Comparison of ENCODE assay signal across 8 mouse cellular contexts in the genomic region with DNA sequence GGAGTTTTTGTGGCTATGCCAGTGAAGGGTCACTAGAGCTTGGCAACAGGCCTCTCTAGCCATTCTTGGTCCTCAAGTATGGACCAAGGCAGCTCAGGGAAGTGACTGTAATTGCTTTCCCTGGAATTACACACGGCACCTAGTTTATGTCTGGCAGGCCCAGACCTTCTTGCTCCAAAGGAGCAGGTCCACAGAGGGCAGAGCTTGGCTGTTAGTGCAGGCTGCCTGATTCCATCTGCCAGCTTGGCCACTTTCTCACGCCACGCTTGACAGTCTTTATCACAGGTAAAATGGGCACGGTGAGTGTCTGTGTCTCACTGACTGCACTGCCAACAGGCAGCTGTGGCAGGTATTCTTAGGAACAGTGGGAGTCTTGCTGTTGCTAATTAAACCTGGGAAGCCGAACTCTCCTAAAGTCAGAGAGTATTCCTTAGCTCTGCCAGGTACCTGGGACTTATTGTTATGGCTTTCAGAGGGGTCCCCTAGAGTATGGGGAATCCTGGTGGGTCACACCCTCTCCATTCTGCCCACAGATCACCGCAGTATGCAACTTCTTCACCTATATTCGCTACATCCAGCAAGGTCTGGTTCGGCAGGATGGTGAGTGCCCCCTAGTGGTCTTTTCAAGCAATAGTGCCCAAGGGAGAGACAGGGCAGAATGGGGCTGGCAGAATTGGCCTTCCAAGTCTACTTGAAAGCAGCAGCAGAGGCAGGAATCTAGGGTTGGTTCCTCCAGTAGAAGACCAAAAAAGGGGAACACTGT. TPM values are rescaled to one million over a fixed set of nuclear protein-coding genes. Genes with fewer than 3 reads are reported as not detected.
DNase-seq lines count a peak whose midpoint lies in the region; ATAC-seq and TF ChIP-seq lines count a peak whose summit lies in the region.

No protein-coding gene starts in this region.

- TF ChIP-seq POLR2A in cerebellum, adult 2 months (IDR thresholded peaks at IDR 0.05; ENCODE audit: borderline replicate concordance, insufficient read depth, low read length), result no peak

- peak; percentile 58 to 65 for DNase-seq in left cerebral cortex, adult 18-20 months (ENCODE audit: low spot score in 2 of 2)
- DNase-seq in left cerebral cortex, adult 11 months (ENCODE audit: low spot score), result no peak
- DNase-seq in cerebellum, adult 2 months, result peak; percentile 70 to 72
- DNase-seq in forelimb bud, embryonic 11.5 days (ENCODE audit: low read depth, low spot score), result peak; percentile 63
- DNase-seq in liver, embryonic 14.5 days (ENCODE audit: low read depth in 3 of 3, low spot score in 3 of 3), result no peak
- DNase-seq in natural killer cell, adult 2 months (ENCODE audit: low spot score in 2 of 2), result peak; percentile 46 to 64
- peak; percentile 61 for DNase-seq in thymus, postnatal 25 days

- H3K4me1 ChIP-seq in cerebellum, adult 2 months (ENCODE audit: control insufficient read depth, insufficient read depth, low read length), result no peaks in the 10 kb centered on the region; the same call in 1 of the 2 replicates
- H3K4me1 ChIP-seq in kidney, embryonic 14.5 days (ENCODE audit: control insufficient read depth, insufficient read depth, low read length), result peaks cover 1% of the 10 kb centered on the region; the same call in 1 of the 2 replicates
- 0 out of 4 replicates have a peak, but pooled peaks cover 0 to 8% of the 10 kb centered on the region in 2 experiments for H3K4me1 ChIP-seq in liver, embryonic 14.5 days (replicated peaks; ENCODE audit: control insufficient read depth in 2 of 2, insufficient read depth in 2 of 2, low read length in 1 of 2)

- no peak overlapping the region for H3K27ac ChIP-seq in cerebellum, adult 2 months (ENCODE audit: insufficient read depth, low read length)
- no peak overlapping the region for H3K27ac ChIP-seq in kidney, embryonic 14.5 days (ENCODE audit: low read depth, low read length)
- no peak overlapping the region for H3K27ac ChIP-seq in liver, embryonic 14.5 days

- H3K9ac ChIP-seq in kidney, embryonic 14.5 days (ENCODE audit: low read depth, low read length), result no peak overlapping the region
- H3K9ac ChIP-seq in liver, embryonic 14.5 days (replicated peaks), result no peak overlapping the region

- no peaks in the 10 kb centered on the region for H3K27me3 ChIP-seq in cerebellum, adult 2 months (ENCODE audit: control insufficient read depth, insufficient read depth, low read length)
- no peaks in the 10 kb centered on the region for H3K27me3 ChIP-seq in kidney, embryonic 14.5 days (ENCODE audit: control insufficient read depth, insufficient read depth, low read length)
- no peaks in the 10 kb centered on the region for H3K27me3 ChIP-seq in liver, embryonic 14.5 days (ENCODE audit: control insufficient read depth, insufficient read depth, low read length)

- no peak overlapping the region for H3K4me2 ChIP-seq in kidney, embryonic 14.5 days (replicated peaks; ENCODE audit: low read depth, low read length)
- no peak overlapping the region for H3K4me2 ChIP-seq in liver, embryonic 14.5 days (ENCODE audit: low read depth)

- no peaks in the 10 kb centered on the region; the same call in 1 of the 2 replicates for H3K36me3 ChIP-seq in kidney, embryonic 14.5 days (ENCODE audit: control insufficient read depth, insufficient read depth, low read length)
- H3K36me3 ChIP-seq in liver, embryonic 14.5 days (replicated peaks; ENCODE audit: control insufficient read depth, insufficient read depth, low read depth), result peaks cover 94% of the 10 kb centered on the region

- no peaks in the 10 kb centered on the region for H3K9me3 ChIP-seq in kidney, embryonic 14.5 days (ENCODE audit: control insufficient read depth, low read length)
- no peaks in the 10 kb centered on the region for H3K9me3 ChIP-seq in liver, embryonic 14.5 days (ENCODE audit: control insufficient read depth, low read length)

- H3K4me3 ChIP-seq in cerebellum, adult 2 months (replicated peaks; ENCODE audit: insufficient read depth, low read depth, low read length), result no peak overlapping the region
- no peak overlapping the region for H3K4me3 ChIP-seq in kidney, embryonic 14.5 days (ENCODE audit: low read length)
- no peak overlapping the region for H3K4me3 ChIP-seq in liver, embryonic 14.5 days (ENCODE audit: insufficient read depth in 1 of 2, low read depth in 2 of 2, low read length in 2 of 2)

- WGBS in cerebellum, adult 2 months, result 9% methylated on average over 8 of the region's 8 CpGs
- 37% methylated on average over 8 of the region's 8 CpGs for WGBS in kidney, embryonic 14.5 days
- 43% methylated on average over 8 of the region's 8 CpGs for WGBS in liver, embryonic 14.5 days (ENCODE audit: insufficient replicate concordance)

- TF ChIP-seq CTCF in cerebellum, adult 2 months (IDR thresholded peaks at IDR 0.05; ENCODE audit: borderline replicate concordance, insufficient read depth, low read depth, low read length), result peak; percentile 82
- peak; percentile 97 for TF ChIP-seq CTCF in liver, embryonic 14.5 days (IDR thresholded peaks at IDR 0.05; ENCODE audit: low read depth)

- no peak for TF ChIP-seq EP300 in liver, embryonic 14.5 days (IDR thresholded peaks at IDR 0.05; ENCODE audit: low read depth)

- peak; percentile 47; the same call in 1 of the 2 replicates for ATAC-seq in kidney, embryonic 14.5 days (ENCODE audit: low FRiP score, low TSS enrichment)
- peak; percentile 44; the same call in 1 of the 2 replicates for ATAC-seq in liver, embryonic 14.5 days (ENCODE audit: insufficient read depth)

RNA-seq across cellular contexts. Expression of a gene that starts 8.0 kb away (rescaled TPM):
- 10 to 100 TPM; 32.2 to 32.6 TPM for total RNA-seq in left cerebral cortex, adult 18-20 months (2021)
- polyA plus RNA-seq in cerebellum, adult 2 months (2012; rRNA removed), result 30.9 and 35.5 TPM in 2 replicates
- 8.3 and 10.4 TPM in 2 replicates for polyA plus RNA-seq in kidney, embryonic 14.5 days (2014; fragmentation: Nextera tagmentation; extraction: Ambion mirVana)
- 8.2 and 8.3 TPM in 2 replicates for polyA plus RNA-seq in liver, embryonic 14.5 days (2012; rRNA removed)
- 4.4 and 5.1 TPM in 2 replicates for polyA plus RNA-seq in liver, embryonic 14.5 days (2014; fragmentation: Nextera tagmentation; extraction: Ambion mirVana)

RNA-seq across cellular contexts. Expression of a gene that starts 31.9 kb away (rescaled TPM):
- total RNA-seq in left cerebral cortex, adult 18-20 months (2021), result 10 to 100 TPM in 1 of 2 experiments, 1 to 10 TPM in 1; 9.6 to 10.2 TPM
- 9.5 and 9.7 TPM in 2 replicates for polyA plus RNA-seq in cerebellum, adult 2 months (2012; rRNA removed)
- polyA plus RNA-seq in kidney, embryonic 14.5 days (2014; fragmentation: Nextera tagmentation; extraction: Ambion mirVana), result 20.3 and 26.2 TPM in 2 replicates
- 116 and 122 TPM in 2 replicates for polyA plus RNA-seq in liver, embryonic 14.5 days (2012; rRNA removed)
- 240 and 255 TPM in 2 replicates for polyA plus RNA-seq in liver, embryonic 14.5 days (2014; fragmentation: Nextera tagmentation; extraction: Ambion mirVana)

RNA-seq across cellular contexts. Expression of a gene that starts 32.0 kb away (rescaled TPM):
- 1 to 10 TPM; 1.0 to 1.1 TPM for total RNA-seq in left cerebral cortex, adult 18-20 months (2021)
- polyA plus RNA-seq in cerebellum, adult 2 months (2012; rRNA removed), result 0.77 and 1.1 TPM in 2 replicates
- polyA plus RNA-seq in kidney, embryonic 14.5 days (2014; fragmentation: Nextera tagmentation; extraction: Ambion mirVana), result 1.1 and 1.2 TPM in 2 replicates
- polyA plus RNA-seq in liver, embryonic 14.5 days (2012; rRNA removed), result 0.08 TPM in 1 of 2 replicates, not detected in the other
- polyA plus RNA-seq in liver, embryonic 14.5 days (2014; fragmentation: Nextera tagmentation; extraction: Ambion mirVana), result 0.09 and 0.10 TPM in 2 replicates

RNA-seq across cellular contexts. Expression of a gene that starts 53.0 kb away (rescaled TPM):
- total RNA-seq in left cerebral cortex, adult 18-20 months (2021), result 1,000 to 10,000 TPM; 2,362 to 2,428 TPM
- polyA plus RNA-seq in cerebellum, adult 2 months (2012; rRNA removed), result 4,588 and 5,845 TPM in 2 replicates
- 1,412 and 1,461 TPM in 2 replicates for polyA plus RNA-seq in kidney, embryonic 14.5 days (2014; fragmentation: Nextera tagmentation; extraction: Ambion mirVana)
- 1,645 and 1,653 TPM in 2 replicates for polyA plus RNA-seq in liver, embryonic 14.5 days (2012; rRNA removed)
- polyA plus RNA-seq in liver, embryonic 14.5 days (2014; fragmentation: Nextera tagmentation; extraction: Ambion mirVana), result 3,787 and 3,976 TPM in 2 replicates

Comparison
In these comparisons a context has a peak if more than half of its experiments do, and no peak if none do; other contexts are left out.
1. DNase-seq: peak in left cerebral cortex, adult 18-20 months (2 of 2), cerebellum, adult 2 months (2 of 2), forelimb bud, embryonic 11.5 days (single experiment), natural killer cell, adult 2 months (2 of 2) and thymus, postnatal 25 days (single experiment); none in left cerebral cortex, adult 11 months (single experiment) and liver, embryonic 14.5 days (0 of 3).